Mouse (Mus musculus): ENCODE results near the gene Olfr465-ps1. TPM values are rescaled to one million over a fixed set of nuclear protein-coding genes. Genes with fewer than 3 reads are reported as not detected.

Olfr465-ps1 gene
- polyA plus RNA-seq (2015; fragmentation: Nextera tagmentation; extraction: Ambion mirVana), result not detected in 2 replicates

DNA sequence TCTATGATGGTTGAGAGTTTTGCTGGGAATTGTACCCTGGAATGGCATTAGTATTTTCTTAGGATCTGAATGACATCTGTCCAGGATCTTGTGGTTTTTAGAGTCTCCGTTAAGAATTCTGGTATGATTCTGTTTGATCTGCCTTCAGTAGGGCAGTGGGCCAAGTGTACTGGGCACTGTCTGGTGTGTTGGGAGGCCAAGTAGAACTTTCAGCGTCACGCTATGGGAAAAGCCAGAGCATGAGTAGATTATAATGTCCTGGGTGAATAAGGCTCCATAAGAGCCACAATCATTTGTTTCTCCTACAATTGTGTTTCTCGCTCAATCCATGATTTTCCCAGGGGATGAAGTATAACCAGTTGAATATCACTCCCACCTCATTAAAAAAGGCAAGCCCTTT is at the start of gene Olfr465-ps1:
TSS of gene Olfr465-ps1 (plus strand) at position 301 of the 400 bp plus-strand sequence.

DNA sequence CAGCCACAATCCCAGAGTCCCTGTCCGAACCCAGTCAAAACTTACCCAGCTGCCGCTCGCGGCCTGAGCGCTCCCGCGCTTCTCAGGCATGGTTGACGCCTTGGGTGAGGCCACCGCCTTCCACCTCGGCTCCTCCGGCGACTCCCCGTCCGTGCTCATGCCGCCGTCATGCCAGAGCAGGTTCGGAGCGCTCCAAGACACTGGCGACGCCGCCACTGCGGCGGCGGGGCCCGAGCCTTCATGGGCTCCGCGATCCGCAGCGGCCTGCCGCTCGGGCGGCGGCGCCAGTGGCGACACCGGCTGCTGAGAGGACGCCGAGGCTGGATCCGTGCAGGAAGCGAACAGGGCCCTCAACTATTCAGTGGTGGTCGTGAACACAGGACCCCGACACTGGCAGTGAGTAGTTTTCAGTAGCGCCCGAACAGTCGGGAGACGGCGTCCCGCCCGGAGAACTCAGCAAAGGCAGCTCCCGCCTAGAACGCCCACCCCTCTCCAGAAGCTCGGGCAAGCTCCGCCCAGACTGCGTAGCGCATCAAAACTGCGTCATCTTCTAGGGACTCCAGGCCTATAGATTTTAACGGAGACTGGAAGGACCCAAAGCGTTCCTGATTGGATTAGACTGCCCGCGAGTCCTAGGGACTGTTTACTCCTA is 25.3 kb upstream of the Olfr465-ps1 start, which contains the start of gene Mfsd14b:
TSS of gene Mfsd14b (minus strand) at position 517 of the 652 bp plus-strand sequence.

GRCm38 (mm10) chr13:65149940-65150339 is 12.1 kb downstream of the Olfr465-ps1 start, which contains the start of gene Olfr466:
TSS of gene Olfr466 (plus strand) at chr13:65150240.

Other genes with a start within 250 kb of the Olfr465-ps1 start
- 0.07 and 0.14 TPM in 2 replicates for gene Cntnap3, start 234.1 kb upstream of the Olfr465-ps1 start, polyA plus RNA-seq (2015; fragmentation: Nextera tagmentation; extraction: Ambion mirVana)
- not detected in 2 replicates for gene Spata31, start 220.7 kb upstream of the Olfr465-ps1 start, polyA plus RNA-seq (2015; fragmentation: Nextera tagmentation; extraction: Ambion mirVana)
- gene Spata31d1c, start 105.0 kb upstream of the Olfr465-ps1 start, polyA plus RNA-seq (2015; fragmentation: Nextera tagmentation; extraction: Ambion mirVana), result not detected in 2 replicates
- gene Prss47, start 85.3 kb upstream of the Olfr465-ps1 start, polyA plus RNA-seq (2015; fragmentation: Nextera tagmentation; extraction: Ambion mirVana), result not detected in 2 replicates
- gene Mfsd14b, start 25.1 kb upstream of the Olfr465-ps1 start, polyA plus RNA-seq (2015; fragmentation: Nextera tagmentation; extraction: Ambion mirVana), result 20.2 and 24.3 TPM in 2 replicates
- gene Olfr466, start 12.2 kb downstream of the Olfr465-ps1 start, polyA plus RNA-seq (2015; fragmentation: Nextera tagmentation; extraction: Ambion mirVana), result not detected in 2 replicates
- gene Nlrp4f, start 67.9 kb downstream of the Olfr465-ps1 start, polyA plus RNA-seq (2015; fragmentation: Nextera tagmentation; extraction: Ambion mirVana), result not detected in 2 replicates
- gene Gm10775, start 121.5 kb downstream of the Olfr465-ps1 start, polyA plus RNA-seq (2015; fragmentation: Nextera tagmentation; extraction: Ambion mirVana), result not detected in 2 replicates
- 4.4 and 4.5 TPM in 2 replicates for gene Zfp369, start 140.7 kb downstream of the Olfr465-ps1 start, polyA plus RNA-seq (2015; fragmentation: Nextera tagmentation; extraction: Ambion mirVana)